Mouse (Mus musculus): ENCODE results near the gene 5031410I06Rik.
"Not testable (repeated sequence)": the region's sequence is repeated elsewhere in the genome, so short reads cannot be mapped to it uniquely, and the experiment has no call there.

- not testable (repeated sequence) for TF ChIP-seq CTCF (IDR thresholded peaks at IDR 0.05; ENCODE audit: extremely low read depth, insufficient read depth, insufficient read length, insufficient replicate concordance); POLR2A (IDR thresholded peaks at IDR 0.05; ENCODE audit: low read depth, low read length)
These were observed 16.0 kb downstream of the 5031410I06Rik start, which contains the start of gene Gm10471 for GRCm38 (mm10) chr5:26089191-26089590.
